Mouse (Mus musculus): Measurements from ENCODE around the gene Nomo1. TPM values are rescaled to one million over a fixed set of nuclear protein-coding genes. Genes with fewer than 3 reads are reported as not detected.

Nomo1 gene
- polyA plus RNA-seq, 1 experiment: 59.7 TPM

DNA sequence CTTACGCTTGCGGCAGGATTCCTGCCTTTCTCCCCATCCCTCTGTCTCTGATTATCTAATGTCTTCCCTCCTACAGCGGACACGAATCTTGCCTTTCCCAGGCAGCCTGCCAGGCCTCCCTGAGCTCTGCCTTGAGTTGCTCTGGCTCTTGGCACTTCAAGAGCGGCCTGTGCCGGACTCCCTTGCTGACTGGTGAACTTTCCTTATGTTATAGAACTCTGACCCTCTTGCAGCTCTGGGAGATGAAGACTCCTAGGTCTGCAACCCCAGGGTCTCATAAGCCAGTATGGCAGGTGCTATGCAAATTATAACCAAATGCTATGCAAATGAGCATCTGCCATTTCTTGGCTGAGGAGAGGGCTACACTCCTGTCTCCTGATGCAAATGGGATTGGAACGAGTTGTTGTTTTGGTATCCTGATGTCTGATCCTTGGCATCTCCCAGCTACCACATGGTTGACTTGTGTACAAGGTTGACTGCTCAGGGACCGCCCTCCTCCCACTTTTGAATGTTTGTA, 69.6 kb downstream of the Nomo1 start:
- no peak for DNase-seq (ENCODE audit: low read depth)

GRCm38 (mm10) chr7:46103771-46104170, 70.3 kb downstream of the Nomo1 start:
- DNase-seq (ENCODE audit: low read depth): no peak

- DNase-seq (ENCODE audit: low read depth): no peak
These were observed 70.9 kb downstream of the Nomo1 start for GRCm38 (mm10) chr7:46104256-46104915.

DNA sequence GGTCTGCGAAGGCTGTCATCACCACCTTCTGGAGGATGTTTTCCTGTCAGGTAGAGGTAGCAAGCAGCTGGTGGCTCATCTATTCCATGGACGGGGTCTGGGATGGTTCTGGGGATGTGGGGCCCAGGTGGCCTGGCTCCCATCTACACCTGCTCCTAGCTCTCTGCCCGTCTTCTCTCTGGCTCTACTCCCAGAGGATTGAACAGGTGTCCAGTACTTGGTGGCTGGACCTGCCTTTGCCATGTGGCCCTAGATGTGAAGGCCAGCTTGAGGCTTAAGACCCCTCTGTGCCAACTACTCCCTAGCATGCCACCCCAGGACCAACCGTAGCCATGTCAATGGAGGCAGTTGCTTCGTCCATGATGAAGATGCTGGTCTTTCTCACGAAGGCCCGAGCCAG, 72.0 kb downstream of the Nomo1 start:
- DNase-seq (ENCODE audit: low read depth): no peak

GRCm38 (mm10) chr7:46110079-46110478, 76.6 kb downstream of the Nomo1 start:
- DNase-seq (ENCODE audit: low read depth): no peak

DNA sequence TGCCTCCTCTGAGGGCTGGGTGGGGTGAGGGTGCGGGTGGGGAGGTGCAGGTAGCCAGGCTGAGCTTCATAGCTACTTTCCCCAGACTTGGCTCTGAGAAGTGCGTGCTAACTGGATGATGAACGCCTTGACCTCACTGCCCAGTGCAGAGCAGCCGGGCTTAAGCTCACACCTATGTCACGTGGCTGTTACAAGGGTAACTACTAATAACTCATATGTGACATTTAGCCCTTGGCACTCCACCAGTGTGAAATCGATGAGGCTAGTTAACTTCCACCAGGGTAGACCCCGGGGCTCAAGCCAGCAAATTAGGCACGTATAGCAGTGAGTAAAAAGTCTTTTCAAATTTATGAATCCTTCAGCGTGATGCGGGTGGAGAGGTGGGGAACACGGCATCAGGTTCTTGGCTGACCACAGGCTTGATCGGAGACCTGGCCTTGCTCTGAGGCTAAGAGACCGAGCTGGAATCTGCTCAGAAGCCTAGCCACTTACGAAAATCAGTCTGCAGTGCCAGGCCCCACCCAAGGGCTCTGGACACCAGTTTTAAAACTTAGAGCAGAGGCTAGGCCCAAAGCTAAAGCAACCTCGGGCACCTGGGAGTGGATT, 77.8 kb downstream of the Nomo1 start:
- no peak for DNase-seq (ENCODE audit: low read depth)

- DNase-seq (ENCODE audit: low read depth): no peak
These were observed 78.4 kb downstream of the Nomo1 start for GRCm38 (mm10) chr7:46111938-46112337.

GRCm38 (mm10) chr7:46113435-46113834, 79.9 kb downstream of the Nomo1 start:
- DNase-seq (ENCODE audit: low read depth): no peak

- no peak for DNase-seq (ENCODE audit: low read depth)
These were observed 82.7 kb downstream of the Nomo1 start for GRCm38 (mm10) chr7:46116118-46116581.

DNA sequence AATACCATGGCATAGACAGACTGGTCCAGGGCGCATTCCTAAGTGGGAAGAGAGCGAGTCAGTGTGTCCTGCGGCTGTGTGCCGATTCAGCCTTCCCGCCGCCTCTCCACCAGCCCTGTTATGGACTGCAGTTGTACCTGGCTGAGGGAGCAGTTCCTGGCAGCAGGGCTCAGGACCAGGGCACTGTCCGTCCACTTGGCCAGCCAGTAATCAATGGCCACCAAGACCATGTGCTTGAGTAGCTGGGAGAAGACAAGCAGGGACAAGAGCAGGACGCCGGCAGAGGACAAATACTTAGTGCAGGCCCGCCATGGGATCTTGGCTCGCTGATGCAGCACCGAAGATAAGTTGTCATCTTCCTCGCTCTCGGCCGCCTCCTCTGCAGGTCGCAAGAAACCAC, 83.5 kb downstream of the Nomo1 start:
- DNase-seq (ENCODE audit: low read depth): no peak

DNA sequence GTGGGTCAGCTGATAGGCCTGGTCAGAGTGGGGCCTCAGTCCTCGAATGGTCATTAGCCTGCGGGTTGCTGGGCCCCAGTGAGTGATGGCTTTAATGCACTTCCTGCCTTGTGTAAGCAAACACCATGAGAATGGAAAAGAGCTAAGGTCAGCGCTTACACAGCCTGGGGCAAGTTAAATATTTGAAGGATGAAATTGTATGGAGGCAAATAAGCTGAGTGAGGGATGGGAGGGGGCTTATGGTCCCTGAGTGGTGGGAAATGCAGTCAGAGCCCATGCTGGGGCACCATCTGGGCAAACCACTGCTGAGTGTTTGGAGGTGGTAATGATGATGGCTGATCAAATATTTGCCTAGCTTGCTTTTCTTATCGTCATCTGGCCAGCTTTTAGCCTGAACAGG, 89.5 kb downstream of the Nomo1 start:
- DNase-seq (ENCODE audit: low read depth): no peak

DNA sequence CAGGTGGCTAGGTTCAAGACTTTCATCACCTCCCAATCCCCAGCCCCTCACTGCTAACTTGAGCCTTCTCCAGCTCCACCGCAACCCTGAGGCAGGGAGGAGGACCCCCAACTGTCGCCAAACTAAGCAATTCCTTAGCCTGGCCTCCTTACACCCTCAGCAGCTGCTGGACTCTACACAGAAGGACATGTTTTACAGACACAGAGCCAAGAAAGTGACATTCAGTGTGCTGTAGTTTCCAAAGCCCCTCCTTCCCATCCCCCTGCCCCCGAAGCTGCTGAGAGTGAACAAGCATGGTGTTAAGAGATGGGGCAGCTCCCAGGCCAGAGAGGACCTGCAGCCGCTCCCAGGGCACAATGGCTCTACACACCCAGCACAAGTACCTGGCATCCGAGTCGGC, 91.0 kb downstream of the Nomo1 start:
- DNase-seq (ENCODE audit: low read depth): no peak

DNA sequence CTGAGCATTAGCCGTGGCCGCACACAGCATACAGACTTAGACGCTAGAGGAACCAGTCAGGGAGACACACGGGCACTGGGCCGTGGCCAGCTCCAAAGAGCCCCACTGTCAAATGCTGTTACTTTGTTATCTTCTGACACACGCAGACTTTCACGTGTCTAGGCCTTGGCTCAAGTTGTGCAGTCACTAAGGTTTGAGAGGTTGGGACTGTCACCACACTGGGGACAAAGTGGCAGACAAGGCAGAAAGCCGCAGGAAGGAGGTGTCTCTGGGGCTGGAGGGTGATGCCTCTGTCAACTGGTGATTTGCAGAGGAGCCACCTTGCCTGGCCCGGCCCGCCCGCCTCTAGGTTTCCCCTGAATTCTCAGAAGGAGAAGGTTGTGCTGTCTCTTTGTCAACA, 91.8 kb downstream of the Nomo1 start:
- no peak for DNase-seq (ENCODE audit: low read depth)

GRCm38 (mm10) chr7:46128196-46128595, 94.7 kb downstream of the Nomo1 start:
- DNase-seq (ENCODE audit: low read depth): no peak

DNA sequence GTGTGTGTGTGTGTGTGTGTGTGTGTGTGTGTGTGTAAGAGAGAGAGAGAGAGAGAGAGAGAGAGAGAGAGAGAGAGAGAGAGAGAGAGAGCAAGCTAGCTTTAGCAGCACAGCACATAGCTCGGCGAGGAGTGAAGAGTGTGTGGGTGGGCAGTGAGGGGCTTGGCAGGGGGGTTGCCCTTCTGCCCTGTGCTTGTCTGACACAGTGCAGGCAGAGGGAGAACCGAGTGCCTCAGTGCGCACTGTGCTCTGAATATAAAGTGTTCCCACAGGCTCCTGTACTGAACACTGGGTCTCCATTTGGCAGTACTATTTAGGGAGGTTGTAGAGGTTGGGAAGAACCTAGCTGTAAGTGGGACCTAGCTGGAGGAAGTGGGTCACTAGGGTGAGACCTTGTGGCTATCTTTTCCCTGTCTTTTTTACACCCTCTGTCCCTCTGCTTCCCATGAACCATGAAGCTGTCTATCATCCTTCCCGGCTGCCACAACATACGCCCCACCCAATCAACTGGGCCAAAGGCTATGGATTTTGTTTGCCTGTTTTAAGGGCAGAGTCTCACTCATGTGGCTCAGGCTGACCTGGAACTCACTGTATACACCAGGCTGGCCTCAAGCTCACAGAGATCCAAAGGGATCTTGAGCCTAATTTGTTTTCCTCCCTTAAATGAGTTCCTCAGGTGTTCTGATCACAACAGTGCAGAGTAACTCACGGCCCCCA, 96.1 kb downstream of the Nomo1 start:
- no peak for DNase-seq (ENCODE audit: low read depth)

- DNase-seq (ENCODE audit: low read depth): no peak
These were observed 97.2 kb downstream of the Nomo1 start for GRCm38 (mm10) chr7:46130723-46131122.

DNA sequence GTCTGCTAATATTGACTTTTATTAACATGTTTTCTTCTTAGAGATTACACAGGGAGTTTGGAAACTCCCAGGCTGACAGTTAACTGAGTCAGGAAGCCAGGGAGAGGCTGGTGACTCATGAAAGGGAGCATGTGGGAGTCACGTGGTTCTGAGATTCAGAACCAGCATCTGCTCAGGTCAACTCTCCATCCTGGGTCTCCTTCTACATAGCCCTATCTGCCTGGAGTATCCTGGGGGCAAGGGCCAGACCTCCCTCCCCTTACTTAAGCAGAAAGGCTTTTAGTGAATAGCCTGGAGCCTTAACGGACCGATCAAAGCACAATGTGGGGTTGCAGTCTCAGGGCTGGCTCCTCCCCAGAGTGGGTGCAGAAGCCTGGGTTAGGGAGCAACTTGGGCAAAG, 97.8 kb downstream of the Nomo1 start:
- DNase-seq (ENCODE audit: low read depth): no peak

DNA sequence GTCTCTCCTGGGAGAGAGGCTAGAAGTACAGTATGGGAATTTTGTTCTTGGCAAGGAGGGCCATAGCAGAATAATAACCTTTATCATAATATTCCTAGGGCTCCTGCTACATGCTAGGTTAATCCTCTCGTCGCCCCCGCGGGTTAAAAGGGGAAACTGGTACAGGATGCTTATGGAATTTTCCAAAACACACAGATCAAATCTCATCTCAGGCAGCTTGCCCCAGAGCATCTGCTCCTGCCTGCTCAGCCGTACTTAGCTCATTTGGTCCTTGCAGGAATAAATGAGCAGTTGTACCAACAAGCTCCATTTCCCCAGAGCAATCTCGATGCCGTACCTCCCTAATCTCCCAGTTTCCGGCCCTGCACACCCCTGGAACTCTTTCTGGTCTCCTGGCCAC, 98.3 kb downstream of the Nomo1 start:
- no peak for DNase-seq (ENCODE audit: low read depth)

DNA sequence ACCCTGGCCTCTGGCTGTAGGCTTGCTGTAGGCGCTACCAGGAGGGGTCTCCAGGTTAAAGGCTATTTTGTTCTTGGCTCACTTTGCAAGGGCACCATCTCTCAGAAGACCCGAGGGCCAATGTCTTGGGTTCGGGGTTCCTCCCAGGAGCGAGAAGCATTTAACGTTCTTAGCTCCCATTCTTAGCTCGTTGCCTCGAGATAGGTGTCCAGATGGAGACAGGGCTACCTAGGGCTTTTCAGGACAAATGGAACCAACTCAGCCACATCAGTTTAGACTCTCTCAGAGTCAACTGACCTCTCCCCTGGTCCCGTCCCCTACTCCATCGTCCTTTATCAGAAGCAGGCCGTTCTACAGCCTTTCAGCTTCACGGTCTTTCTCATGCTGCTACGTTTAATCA, 98.7 kb downstream of the Nomo1 start:
- no peak for DNase-seq (ENCODE audit: low read depth)
